Mouse (Mus musculus) c-Kit-negative CD71-positive TER-119-positive erythroid progenitor cells, embryonic 14.5 days (primary cell): Measurements from ENCODE around the gene Ctdspl.

Experiments used
- DNase-seq: peaks from one replicate; pipeline ENCODE4 v3.0.0-alpha.2; 2013; ENCODE audit warnings: low read depth, low spot score

Gene Ctdspl

GRCm38 (mm10) chr9:119060701-119061100 is 134.4 kb downstream of the Ctdspl start:
- DNase-seq = no peak

DNA sequence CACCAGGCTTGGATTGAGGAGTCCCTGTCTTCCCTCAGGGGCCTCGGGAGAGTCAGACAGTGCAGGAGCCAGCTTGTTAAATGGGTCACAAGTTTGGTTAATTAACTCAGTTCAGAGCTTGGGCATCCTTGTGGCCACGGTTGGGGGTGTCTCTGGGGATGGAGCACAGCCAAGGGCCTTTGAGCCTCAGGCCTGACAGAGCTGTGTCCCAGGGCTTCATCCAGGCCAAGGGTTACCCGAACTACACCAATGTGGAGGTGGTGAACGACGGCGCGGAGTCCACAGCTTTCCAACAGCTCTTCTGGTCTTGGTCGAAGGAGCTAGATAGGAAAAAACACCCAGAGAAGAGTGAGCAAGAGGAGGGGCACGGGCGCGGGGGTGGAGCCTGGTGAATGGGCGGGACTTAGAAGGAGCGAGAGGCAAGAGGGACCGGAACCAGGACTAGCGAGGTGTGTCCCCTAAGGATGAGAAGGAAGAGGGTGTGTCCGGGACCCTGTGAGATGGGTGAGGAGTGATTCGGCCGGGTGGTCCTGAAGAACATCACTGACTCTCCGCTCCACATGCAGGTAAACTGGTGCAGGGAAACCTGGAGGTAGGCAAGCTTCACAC is 136.9 kb downstream of the Ctdspl start:
- DNase-seq = no peak

- no peak for DNase-seq
These were observed 138.0 kb downstream of the Ctdspl start for GRCm38 (mm10) chr9:119064296-119064695.

GRCm38 (mm10) chr9:119067601-119068000 is 141.3 kb downstream of the Ctdspl start:
- DNase-seq = peak; percentile 17

- no peak for DNase-seq
These were observed 142.0 kb downstream of the Ctdspl start for GRCm38 (mm10) chr9:119068266-119068665.

DNA sequence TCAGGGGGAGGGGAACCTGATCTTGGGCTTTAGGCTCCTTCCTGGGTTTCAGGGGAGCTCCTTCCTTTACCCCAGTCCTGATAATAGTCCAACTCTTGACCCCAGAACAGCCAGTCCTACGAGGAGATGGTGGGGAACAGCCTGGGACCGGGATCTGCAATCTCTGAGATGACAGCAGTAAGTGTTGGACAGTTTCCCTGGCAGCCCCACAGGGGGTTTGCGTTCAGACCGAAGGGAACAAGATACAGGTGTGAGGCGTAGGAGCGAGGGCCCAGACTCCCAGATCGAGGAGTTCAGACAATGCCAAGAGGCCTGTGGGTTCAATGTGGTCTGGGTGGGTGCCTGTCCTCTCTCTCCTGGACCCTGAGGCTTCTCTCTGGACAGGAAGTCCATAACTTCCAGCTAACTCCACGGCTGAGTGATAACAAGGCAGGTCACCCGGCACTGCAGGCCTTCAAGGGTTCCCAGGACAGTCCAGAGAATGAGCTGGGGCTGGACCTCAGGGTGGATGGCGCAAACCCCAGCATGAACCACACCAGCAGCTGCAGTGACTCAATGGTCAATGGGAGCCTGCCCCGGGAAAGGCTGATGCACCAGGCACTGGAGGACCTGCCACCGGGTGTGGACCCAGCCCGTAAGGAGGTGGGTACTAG is 144.0 kb downstream of the Ctdspl start:
- DNase-seq = no peak

- no peak for DNase-seq
These were observed 145.5 kb downstream of the Ctdspl start for GRCm38 (mm10) chr9:119071786-119072185.

DNA sequence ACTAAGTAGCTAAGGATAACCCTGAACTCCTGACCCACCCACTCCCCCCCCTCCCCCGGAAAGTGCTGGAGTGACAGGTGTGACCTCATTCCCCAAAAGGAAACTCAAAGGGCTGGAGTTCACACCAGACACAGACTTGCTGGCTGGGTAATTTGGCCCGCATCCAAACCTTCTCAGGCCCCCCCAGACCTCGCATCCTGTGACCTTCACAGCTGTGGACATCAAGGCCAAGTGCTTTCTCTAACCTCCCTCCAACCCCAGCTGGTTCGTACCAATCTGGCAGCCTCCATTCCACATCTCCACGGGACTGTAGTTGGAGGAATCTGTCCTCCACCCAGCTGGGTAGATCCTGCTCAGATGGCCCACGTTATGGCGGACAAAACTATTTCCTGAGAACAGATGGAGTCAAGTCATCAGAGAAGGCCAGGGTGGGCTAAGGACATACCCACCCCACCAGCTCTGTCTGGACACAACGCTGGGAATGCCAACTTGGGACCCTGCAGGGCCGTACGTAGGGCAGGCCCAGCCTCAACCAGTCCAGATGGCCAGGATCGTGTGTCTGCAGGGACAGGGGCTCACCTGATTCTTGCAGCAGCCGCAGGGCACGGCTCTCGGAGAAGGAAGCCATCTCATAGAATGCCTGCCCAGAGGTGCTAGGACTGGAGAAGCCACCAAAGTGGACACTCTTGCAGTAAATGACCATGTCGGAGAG is 147.1 kb downstream of the Ctdspl start:
- DNase-seq = no peak

DNA sequence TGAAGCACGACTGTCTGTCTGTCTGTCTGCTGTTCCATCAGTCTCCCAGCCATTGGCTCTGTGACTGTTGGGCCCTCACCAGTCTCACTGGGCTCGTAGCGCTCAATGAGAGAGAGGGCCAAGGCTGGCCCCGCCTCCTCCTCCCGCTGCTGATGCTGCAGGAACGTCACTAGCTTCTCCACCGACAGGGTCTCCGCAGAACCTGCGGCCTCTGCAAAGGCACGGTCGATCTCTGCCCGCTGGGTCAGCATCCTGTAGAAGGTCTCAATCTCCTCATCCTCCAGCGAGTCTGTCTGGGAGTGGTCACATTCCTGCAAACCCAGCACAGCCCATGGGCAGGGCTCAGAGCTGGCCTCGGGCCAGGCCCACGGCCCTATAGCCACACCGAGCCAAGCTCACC is 149.4 kb downstream of the Ctdspl start:
- DNase-seq = no peak

- DNase-seq = no peak
These were observed 153.9 kb downstream of the Ctdspl start for GRCm38 (mm10) chr9:119080040-119080675.

DNA sequence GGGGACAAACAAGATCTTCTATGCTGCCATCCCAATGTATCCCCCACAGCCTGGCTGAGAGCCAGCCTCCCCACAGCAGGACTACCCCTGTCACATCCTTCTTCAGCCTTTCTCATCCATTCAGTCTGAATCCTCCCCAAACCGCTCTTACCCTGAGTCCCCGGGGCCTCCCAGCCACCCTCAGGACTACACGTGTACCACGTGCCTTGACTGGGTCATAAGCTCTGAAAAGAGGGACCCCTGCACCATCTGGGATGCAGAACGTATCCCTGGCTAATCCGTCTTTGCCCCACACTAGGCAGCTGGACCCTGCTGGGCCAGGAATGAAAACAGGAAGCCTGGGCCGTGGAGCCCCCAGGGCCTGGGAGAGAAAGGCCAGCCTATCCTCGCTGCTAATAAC is 155.8 kb downstream of the Ctdspl start:
- no peak for DNase-seq

DNA sequence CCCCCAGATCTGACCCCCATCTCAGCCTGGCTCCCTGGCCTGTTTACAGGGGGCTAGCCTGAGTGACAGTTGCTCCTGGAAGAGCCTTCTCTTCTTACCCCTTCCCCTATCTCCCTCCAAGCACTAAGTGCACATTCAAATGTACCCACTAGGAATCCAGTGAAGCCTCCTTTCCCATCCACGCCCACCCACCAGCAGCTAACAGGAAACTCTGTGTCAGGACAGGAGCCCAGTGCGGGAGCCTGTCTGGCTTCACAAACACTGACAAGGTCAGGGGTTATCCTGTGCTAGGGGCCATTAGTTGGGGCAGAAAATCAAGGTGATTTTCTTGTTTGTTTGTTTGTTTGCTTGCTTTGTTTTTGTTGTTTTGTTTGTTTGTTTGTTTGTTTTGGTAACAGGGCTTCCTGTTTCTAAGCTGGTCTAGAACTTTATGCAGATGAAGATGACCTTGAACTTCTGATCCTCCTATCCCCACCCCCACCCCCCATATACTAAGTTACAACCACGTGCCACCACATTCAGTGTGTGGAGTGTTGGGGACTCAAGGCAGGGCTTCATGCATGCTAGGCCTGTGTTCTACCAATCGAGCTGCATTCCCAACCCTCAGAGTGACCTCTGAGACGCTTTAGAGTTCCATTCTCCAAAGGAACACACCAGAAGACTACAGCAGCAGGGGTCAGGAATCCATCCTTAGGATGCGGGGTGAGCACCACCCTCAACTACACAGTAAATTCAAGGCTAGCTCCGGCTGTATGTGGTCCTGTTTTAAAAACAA is 156.6 kb downstream of the Ctdspl start:
- no peak for DNase-seq

- no peak for DNase-seq
These were observed 157.7 kb downstream of the Ctdspl start for GRCm38 (mm10) chr9:119083966-119084365.

DNA sequence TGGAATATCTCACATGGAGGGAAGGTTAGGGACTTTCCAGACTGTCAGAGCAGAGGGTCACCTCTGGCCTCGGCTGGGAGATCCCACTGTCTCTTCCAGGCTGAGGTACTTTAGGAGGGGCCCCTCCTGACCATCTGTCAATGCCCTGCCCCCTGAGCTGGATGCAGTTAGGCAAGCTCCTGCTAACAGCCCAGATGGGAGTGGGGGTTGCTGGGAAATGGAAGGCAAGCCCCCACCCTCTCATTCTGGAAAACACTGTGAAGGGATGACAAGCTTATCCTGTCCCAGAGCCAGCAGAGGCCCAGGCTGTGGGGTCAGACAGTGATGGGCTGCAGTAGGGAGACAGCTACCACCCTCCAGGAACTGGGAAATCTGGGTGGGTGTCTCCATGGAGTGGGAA is 160.2 kb downstream of the Ctdspl start:
- no peak for DNase-seq

GRCm38 (mm10) chr9:119087309-119087708 is 161.1 kb downstream of the Ctdspl start:
- DNase-seq = no peak

DNA sequence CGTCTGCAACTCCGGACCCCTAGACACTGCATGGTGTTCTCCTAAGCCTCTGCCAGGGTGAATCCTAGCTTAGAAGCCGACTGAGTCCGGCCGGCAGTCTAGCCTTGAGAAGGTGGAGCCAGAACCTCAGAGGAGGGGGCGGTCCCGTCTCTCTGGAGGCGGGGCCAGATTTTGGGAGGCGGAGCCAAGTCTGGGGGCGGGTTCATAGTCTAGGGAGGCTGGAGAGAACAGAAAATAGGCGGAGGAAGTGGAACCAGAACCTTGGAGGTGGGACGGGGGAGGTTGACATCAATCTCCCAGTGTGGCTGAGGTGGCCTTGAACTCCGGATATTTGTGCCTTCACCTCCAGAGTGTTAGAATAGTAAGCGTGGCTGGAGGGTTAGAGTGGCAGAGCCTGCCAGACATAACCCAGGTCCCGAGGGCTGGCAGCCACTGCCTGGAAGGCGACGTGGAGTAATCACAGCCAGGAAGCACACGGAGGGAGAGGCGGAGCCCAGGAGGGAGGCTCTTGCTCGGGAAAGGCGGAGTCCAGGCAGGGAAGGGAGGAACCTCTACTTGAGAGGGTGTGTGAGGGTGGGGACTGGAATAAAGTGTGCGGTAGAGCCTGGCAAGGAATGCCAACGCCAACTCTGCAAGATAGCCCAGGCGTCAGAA is 162.0 kb downstream of the Ctdspl start:
- no peak for DNase-seq

GRCm38 (mm10) chr9:119089437-119089836 is 163.2 kb downstream of the Ctdspl start:
- DNase-seq = no peak

DNA sequence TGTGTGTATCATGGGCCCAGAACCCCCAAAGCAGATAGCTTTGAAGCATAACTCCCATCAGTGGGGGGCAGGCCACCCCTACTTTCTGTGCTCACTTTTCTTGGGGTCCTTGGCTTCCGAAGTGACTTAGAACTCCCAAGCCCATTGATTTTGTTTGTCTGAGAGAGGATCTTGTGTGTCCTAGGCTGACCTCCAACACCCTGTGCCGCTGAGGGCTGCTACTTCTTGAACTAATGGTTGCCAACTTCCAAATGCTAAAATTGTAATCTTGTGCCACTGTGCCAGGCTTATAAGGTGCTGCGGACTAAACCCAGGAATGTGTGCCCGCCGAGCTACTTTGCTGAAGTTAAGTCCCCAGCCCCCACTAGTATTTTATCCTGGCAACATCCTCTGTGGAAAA is 164.2 kb downstream of the Ctdspl start:
- DNase-seq = no peak

DNA sequence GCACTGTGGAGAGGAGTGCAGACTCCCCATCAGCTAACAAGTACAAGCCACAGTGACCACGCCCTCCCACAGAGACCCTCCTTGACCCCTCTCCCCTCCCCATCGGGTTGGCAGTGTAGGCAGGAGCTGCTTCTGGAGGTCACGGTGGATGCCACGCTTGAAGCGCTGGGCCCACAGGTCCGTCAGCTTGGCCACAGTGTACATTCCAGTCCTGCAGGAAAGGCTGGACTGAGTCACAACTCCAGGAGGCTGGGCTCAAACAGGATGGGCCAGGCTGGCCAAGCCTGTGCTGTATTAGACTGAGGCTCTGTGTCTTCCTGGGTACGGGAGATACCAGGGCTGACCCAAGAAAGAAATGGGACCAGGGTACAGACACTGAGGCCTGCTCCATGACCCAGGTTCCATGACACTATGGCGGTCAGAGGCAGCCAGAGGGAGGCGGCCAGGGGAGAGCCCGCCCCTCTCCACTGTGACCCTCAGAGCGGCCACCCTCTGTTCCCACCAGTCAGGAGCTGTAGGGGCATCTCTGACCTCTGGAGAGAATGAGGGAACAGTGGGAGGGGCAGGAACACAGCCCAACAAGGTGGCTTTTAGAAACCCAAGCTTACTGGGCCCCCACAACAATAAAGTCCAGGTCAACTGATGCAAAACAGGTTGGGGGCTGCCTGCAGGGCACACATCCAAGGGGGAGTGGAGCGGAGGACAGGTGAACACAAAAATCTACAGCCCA is 165.5 kb downstream of the Ctdspl start:
- DNase-seq = no peak
